Mouse (Mus musculus): ENCODE results near the gene Mthfsd.

DNA sequence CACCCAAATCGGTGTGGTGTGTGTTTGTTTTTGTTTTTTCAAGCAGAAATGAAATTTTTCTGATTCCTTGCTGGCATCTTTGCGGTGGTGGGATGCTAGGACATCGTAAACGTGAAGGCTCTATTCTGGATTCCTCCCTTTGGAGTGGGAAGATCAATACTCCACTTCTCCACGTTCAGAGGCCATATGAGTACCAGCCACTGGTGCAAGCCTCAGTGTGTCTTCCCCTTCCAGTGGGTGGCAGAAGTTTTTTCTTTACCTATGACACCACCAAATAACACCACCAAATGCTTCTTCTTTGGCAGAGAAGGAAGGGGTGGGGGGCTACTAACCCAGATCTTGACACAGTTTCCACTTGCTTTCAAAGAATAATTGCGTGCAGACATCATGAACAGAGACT lies 18.0 kb upstream of the Mthfsd start:
- no peak for TF ChIP-seq EP300 (optimal IDR thresholded peaks at IDR 0.05)
- no peak for TF ChIP-seq CTCF (IDR thresholded peaks at IDR 0.05; ENCODE audit: low read depth)
